Mouse (Mus musculus): Measurements from ENCODE around the gene Krtap10-4.

GRCm38 (mm10) chr10:77869651-77870050, 42.8 kb upstream of the Krtap10-4 start:
- TF ChIP-seq CTCF (IDR thresholded peaks at IDR 0.05; ENCODE audit: control insufficient read depth, insufficient read depth, low read length) (no peak), POLR2A (IDR thresholded peaks at IDR 0.05; ENCODE audit: borderline replicate concordance, control insufficient read depth, low read depth, low read length) (no peak)
